Mouse (Mus musculus) myocyte (in vitro differentiated cells): ENCODE results near the gene H2al1k.
"Not testable (repeated sequence)": the region's sequence is repeated elsewhere in the genome, so short reads cannot be mapped to it uniquely, and the experiment has no call there.

ENCODE experiments used
- CEBPB ChIP-seq: IDR thresholded peaks from 2 replicates; pipeline ENCODE4 v1.6.1; 2011; ENCODE audit warnings: mild to moderate bottlenecking, moderate library complexity; ENCODE audit not compliant: poor library complexity, insufficient read depth, severe bottlenecking
- E2F4 ChIP-seq: IDR thresholded peaks from one replicate; pipeline ENCODE4 v1.6.1; 2011; ENCODE audit warnings: mild to moderate bottlenecking, control low read depth, moderate library complexity; ENCODE audit not compliant: insufficient read depth
- MAX ChIP-seq: IDR thresholded peaks from one replicate; pipeline ENCODE4 v1.6.1; 2011; ENCODE audit warnings: low read depth, mild to moderate bottlenecking, control low read depth
- MYOD1 ChIP-seq, 3 experiments: IDR thresholded peaks; one replicate each; pipeline ENCODE4 v1.6.1; 2011; ENCODE audit warnings: control low read depth in 2 of 3, low read depth in 2 of 3, mild to moderate bottlenecking in 2 of 3, moderate library complexity in 1 of 3; ENCODE audit not compliant: insufficient read length in 2 of 3, control insufficient read depth in 1 of 3
- MYOG ChIP-seq, 3 experiments: IDR thresholded peaks; one replicate each; pipeline ENCODE4 v1.6.1; 2011; ENCODE audit warnings: control low read depth in 2 of 3, low read depth in 2 of 3, mild to moderate bottlenecking in 2 of 3; ENCODE audit not compliant: insufficient read length in 2 of 3, control insufficient read depth in 1 of 3, insufficient read depth in 1 of 3
- POLR2A ChIP-seq: IDR thresholded peaks from one replicate; pipeline ENCODE4 v1.6.1; 2011; ENCODE audit warnings: low read depth, mild to moderate bottlenecking, control low read depth, moderate library complexity; ENCODE audit not compliant: insufficient read length
- POLR2AphosphoS2 ChIP-seq: IDR thresholded peaks from one replicate; pipeline ENCODE4 v1.6.1; 2011; ENCODE audit warnings: low read depth, control low read depth; ENCODE audit not compliant: insufficient read length
- TCF12 ChIP-seq: IDR thresholded peaks from one replicate; pipeline ENCODE4 v1.6.1; 2011; ENCODE audit warnings: mild to moderate bottlenecking, control low read depth; ENCODE audit not compliant: poor library complexity, insufficient read depth, severe bottlenecking
- USF1 ChIP-seq: IDR thresholded peaks from one replicate; pipeline ENCODE4 v1.6.1; 2011; ENCODE audit warnings: low read depth, mild to moderate bottlenecking, control low read depth, moderate library complexity

DNA sequence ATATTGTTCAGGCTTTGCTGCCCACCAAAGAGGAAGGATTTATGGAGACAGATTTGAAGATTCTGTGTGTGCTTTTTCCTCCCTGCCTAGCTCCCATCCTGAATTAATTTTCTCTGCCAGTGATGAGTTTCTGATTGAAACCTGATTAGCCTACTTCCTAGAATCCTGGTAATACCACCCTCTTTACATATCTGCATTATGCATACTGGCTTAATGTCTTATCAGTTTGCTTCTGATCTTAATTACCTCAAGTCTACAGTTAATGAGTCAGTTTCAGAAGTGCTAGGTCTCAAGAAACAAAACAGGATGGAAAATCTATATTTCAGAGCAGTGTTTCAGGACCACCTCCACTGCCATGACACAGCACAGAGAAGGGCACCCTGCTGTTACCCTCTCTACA is 34.0 kb upstream of the H2al1k start:
- not testable (repeated sequence) for TF ChIP-seq E2F4; POLR2A; CEBPB; USF1; MAX; MYOD1 (IDR thresholded peaks at IDR 0.05; ENCODE audit: control insufficient read depth in 1 of 3, insufficient read length in 2 of 3, low read depth in 2 of 3); MYOG (IDR thresholded peaks at IDR 0.05; ENCODE audit: control insufficient read depth in 1 of 3, insufficient read depth in 1 of 3, insufficient read length in 2 of 3, low read depth in 2 of 3); POLR2AphosphoS2; TCF12
